Mouse (Mus musculus) frontal cortex, adult 2 months (tissue): ENCODE data around the gene Paip2b. TPM values are rescaled to one million over a fixed set of nuclear protein-coding genes. Genes with fewer than 3 reads are reported as not detected.
A peak's percentile ranks its signal among the peaks of the same experiment; 100 is the strongest.
"Not testable (repeated sequence)": the region's sequence is repeated elsewhere in the genome, so short reads cannot be mapped to it uniquely, and the experiment has no call there.

Source experiments
- DNase-seq, 2 experiments: peaks; one replicate each; pipeline ENCODE4 v3.0.0; 2022; ENCODE audit warnings: low spot score in 1 of 2; ENCODE audit errors: extremely low spot score in 1 of 2
- polyA plus RNA-seq: library from polyadenylated mRNA; depleted of rRNA; stranded (reverse); fragments of >200 nt; gene quantifications from 2 replicates; pipeline ENCODE4 v1.2.3, GENCODE M21; 2012; rRNA removed

Gene Paip2b
- 38.8 and 45.7 TPM in 2 replicates for polyA plus RNA-seq

DNA sequence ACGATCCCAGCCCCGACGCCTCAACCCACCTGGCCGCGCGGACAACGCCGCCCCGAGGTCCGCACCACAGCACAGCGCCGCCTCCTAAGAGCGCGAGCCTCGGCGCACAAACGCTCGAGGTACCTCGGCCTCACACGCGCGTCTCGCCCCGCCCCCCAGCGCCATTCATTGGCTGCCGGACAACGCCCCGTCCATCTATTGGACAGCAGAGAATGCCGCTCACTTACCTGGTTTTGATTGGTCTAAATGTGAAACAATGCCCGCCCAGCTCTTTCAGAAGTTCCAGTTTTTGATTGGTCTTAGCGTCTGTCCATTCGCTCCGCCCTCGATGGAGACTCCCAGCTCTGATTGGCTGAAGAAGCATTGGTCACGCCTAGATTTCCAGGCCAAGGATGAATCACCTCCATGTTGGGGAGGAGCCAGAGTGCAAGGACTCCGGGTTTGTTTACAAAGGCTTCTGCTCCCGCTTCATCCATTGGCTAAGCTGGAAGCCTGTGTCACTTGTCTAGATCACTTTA lies at the start of gene Paip2b:
TSS of gene Paip2b (minus strand) at position 136 of the 518 bp plus-strand sequence.
- DNase-seq: peak; percentile 99 to 100

DNA sequence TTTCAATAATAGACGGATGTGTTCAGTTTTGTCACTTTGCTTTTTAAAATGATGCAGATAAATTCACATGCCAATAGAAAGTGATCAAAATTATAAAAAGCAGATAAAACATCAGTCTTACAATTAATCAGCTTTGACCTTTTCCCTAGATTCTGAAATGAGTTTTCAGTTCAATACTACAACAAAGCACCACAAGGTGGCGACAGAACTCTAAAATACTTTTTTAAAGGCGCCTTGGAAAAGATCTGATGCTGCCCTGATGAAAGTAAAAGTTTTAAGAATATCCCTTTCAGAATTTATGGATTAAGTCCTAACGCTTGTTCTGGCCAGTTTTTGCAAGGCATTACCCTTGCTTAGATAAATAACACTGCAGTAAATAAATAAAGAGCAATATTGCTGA lies 48.3 kb upstream of the Paip2b start:
- peak in 1 of 2 experiments; percentile 85 for DNase-seq

DNA sequence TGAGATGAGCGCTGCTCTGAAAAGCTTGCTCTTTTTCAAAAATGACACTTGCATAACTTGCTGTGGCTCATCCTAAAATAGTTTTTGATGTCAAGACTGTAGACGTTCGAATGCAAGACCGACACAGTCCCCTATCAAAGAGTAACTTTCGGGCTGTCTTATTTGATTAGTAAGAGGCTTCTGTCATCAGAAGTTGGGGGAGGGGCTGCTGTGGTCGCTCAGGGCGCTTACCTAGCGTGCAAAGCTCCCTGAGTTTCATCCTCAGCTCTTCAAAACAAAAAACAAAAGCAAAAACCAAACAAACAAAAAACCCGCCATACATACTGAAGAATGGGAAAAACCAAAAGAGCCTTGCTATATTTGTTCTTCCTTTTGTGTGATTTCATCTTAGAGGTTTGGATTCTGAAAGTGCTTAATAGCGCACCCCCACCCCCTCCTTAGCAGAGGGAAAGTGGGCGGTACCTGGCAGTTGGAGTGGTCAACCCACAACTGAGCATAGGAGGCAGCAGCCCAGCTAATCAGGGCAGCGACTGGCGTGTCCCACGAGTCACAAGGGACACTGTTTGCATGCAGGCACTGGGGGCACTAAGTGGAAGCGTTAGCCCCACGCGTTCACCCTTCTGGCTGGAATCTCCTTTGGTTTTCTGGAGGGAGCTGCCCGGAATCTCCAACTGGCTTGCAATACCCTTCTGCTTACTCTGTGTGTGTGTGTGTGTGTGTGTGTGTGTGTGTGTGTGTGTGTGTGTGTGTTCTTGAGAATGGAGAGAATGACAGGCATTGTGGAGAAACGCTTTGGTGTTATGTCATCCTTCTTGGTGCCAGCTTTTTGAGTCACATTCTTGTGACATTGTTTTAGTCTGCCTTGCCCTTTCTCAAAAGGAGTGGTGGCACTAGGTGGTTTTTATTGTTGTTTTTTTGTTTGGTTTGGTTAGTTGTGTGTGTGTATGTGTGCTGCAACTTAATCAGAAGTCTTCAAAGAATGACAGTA lies 36.4 kb upstream of the Paip2b start:
- peak; percentile 25 to 52 for DNase-seq

DNA sequence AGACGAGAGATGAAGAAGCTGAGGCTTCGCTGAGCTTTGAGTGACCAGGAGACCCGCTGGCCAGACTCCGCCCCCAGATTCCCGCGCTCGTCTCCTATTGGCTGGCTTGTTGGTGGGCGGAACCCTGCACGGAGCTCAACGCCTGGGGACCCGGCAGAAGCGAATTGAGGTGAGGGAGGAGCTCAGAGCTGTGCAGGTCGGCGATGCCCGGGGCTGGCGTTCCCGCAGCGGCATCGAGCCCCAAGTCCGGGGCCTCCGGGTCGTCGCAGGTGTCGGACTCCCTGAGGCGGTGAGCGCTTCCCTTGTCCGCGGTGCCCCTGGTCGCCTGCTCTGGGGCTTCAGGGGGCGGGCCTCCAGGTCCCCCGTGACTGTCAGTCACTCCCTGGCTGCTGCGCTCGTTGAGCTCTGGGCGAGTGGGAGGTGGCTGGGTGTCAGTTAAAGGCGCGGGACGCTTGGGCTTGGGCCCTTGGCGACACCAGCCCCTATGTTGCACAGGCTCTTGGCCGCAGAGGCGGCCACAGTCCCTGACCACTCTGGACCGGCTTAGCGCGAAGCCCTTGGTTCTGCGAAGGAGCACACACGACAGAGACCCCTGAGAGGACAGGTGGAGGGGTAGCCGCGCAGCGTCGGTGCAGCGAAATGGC lies 35.5 kb upstream of the Paip2b start, which contains the start of gene Zfp638:
TSS of gene Zfp638 (plus strand) at position 156 of the 644 bp plus-strand sequence.
- peak; percentile 83 to 95 for DNase-seq

DNA sequence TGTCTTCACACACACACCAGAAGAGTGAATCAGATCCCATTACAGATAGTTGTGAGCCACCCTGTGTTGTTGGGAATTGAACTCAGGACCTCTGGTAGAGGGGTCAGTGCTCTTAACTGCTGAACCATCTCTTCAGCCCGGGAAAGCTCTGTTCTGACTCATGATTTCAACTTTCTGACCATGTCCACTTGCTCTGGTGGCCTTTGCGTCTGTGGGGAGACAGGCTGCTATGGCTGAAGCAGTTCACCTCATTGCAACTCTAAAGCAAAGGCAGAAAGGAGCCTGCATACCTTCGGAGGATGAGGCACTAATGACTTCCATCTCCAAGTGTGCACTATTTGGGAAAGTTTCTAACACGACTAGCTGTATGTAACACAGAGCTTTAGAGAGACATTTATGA lies 34.9 kb upstream of the Paip2b start:
- DNase-seq: no peak

DNA sequence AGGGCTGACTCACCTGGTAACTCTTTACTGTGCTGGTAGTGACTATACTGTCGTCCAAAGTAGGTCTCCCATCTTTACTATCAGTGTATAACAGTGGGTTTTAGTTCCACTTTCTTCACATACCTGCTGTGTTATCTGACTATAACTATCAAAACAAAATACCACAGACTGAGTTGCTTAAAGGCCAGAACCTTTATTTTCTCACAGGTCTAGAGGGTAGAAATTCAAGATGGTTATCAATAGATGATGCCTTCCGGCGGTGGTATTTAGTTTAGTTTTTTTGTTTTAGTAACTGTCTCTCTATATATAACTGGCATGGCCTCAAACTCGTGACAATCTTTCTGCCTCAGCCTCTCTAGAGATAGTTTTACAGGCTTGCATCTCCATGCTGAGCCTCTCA lies 32.0 kb upstream of the Paip2b start:
- DNase-seq: no peak

DNA sequence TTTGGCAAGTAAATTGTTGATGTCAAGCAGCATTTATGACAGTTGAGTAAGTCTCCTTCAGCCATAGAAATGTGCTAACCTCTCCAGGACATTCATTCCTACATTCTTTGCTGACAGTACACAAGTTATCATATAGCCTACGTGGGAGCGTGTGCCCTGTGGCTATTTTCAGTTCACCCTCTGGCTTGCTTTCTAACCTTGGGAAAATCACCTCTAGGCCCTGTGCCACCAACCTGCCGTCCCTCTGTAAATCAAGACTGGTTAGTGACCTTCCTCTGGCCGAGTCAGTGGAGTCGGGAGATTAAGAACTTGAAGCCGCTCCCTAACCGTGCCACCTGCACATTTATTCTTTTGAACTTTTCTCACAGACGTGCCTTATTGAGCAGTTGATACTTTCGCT lies 28.5 kb upstream of the Paip2b start:
- no peak for DNase-seq

DNA sequence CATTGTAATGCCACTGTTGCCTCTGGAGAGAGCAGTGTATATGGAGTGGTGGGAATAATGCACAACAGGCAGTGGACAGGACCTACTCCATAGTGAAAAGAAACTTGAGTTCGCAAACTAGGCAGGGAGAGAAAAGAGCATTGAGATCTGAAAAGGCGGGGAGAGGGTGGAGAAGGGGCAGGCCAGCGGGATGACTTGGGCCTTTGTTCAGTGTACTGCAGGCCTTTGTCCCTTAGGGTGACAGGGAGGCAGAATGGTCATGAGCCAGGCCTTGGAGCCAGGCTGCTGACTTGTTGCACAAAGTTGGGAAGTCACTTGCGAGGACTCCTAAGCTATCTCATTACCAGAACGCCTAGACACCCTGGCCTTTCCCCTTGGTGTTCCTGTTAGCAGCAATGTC lies 25.9 kb upstream of the Paip2b start:
- DNase-seq: peak in 1 of 2 experiments; percentile 9

DNA sequence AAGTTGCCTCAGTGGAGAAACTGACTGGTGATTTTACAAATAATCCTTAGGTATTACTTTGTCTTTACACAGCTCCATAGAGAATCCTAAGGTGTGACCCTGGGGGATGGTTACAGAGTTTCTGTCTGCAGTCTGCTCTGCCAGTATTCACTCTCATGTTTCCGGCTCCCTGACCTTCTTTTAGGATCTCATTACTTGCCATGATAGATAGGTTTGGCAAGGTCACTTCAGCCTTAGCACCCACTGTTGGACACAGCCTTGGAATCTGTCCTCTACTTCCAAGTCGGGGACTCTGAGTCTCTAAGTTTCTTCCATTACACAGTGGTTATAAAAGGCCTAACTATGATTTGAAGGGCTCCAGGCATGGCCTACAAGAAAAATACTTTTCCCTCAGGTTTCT lies 17.9 kb upstream of the Paip2b start:
- no peak for DNase-seq

DNA sequence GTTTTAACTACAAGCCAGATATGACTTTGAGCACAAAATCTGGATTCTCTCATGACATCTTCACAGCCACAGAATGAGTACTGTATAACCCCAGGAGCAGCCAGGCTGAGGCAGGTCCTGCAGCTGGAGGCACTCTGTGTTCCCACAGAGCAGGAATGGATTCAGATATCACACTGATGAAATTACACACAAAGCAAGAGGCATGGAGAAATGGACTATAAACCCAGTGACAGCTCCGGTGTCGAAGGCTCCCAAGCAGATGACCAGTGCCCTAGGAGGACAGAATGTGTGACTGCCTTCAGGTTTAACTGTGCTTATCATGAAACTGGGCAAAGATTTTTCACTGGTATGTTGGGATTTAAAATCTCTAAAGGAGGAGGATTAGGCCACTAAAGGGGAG lies 14.6 kb upstream of the Paip2b start:
- DNase-seq: no peak

DNA sequence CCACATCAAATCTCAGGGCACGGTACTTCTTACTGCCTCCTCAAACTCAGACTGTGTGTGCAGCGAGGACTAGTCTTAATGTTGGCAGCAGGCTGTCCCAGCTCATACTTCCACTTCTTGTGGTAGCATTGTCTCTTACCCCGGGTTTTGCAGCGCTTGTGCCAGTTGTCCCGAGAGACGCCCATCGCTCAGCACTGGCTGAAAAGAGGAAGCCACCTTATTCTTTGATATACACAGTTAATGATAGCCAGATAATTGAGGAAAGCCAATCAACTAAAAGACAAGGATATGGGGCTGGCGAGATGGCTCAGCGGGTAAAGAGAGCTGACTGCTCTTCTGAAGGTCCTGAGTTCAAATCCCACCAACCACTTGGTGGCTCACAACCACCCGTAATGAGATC lies 13.4 kb upstream of the Paip2b start:
- DNase-seq: no peak

DNA sequence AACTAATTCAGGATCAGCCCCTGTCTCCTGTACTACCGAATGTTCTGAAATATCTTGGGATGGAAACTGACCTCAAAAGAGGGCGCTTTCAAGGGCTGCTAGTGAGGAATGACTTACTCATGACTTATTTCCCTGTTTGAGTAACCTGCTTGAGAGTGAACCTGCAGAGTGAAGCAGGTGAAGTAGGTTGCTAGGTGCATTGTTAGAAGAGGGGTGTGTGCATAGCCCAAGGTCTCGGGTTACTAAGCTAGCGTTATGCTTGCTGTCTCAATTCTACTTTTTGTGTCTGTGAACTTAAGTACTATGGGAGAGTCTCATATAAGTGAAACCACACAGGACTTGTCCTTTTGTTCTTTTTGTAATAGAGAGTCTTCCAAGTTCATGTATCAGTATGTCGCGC lies 8.5 kb upstream of the Paip2b start:
- no peak for DNase-seq

DNA sequence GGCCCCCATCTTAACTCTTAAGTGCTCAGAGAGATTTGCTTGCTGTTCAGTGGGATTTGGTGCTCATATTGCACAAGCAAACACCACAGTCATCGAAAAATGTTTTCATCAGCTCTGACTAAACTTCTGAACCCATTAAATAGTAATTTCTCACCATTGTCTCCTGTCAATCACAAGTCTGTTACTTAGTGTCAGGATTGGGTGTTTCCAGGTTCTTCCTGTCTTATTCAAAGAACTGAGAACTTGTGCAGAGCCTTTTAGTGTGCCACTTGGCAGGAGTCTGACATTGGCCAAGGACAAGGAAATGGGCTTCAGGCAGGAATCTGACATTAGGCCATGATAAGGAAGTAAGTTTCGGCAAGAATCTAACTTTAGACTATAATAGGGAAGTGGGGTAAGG lies 6.5 kb upstream of the Paip2b start:
- DNase-seq: no peak

DNA sequence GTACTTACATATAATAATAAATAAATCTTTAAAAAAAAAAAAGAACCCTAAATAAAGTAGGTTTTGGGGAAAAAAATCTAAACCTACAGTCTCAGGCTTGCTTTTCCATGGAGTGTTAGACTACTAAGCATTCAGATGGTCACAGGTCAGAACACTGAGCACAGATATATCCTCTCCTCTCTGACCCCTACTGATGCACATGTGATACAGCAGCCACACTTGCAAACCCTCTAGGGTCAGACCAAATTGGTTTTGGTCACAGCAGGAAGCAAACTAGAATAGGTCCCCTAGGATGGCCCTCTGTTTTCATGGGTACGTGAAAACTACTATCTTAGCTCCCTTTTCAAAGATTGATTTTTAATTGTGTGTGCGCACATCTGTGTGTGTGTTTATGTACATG lies 5.3 kb upstream of the Paip2b start:
- no peak for DNase-seq

DNA sequence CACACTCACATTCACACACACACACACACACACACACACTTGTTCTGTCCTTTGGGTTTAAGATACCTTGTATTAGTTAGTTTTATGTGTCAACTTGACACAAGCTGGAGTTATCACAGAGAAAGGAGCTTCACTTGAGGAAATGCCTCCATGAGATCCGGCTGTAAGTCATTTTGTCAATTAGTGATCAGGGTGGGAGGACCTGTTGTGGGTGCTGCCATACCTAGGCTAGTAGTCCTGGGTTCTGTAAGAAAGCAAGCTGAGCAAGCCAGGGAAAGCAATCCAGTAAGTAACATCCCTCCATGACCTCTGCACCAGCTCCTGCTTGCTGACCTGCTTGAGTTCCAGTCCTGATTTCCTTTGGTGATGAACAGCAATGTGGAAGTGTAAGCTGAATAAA lies 852 bp upstream of the Paip2b start:
- DNase-seq: not testable (repeated sequence)

DNA sequence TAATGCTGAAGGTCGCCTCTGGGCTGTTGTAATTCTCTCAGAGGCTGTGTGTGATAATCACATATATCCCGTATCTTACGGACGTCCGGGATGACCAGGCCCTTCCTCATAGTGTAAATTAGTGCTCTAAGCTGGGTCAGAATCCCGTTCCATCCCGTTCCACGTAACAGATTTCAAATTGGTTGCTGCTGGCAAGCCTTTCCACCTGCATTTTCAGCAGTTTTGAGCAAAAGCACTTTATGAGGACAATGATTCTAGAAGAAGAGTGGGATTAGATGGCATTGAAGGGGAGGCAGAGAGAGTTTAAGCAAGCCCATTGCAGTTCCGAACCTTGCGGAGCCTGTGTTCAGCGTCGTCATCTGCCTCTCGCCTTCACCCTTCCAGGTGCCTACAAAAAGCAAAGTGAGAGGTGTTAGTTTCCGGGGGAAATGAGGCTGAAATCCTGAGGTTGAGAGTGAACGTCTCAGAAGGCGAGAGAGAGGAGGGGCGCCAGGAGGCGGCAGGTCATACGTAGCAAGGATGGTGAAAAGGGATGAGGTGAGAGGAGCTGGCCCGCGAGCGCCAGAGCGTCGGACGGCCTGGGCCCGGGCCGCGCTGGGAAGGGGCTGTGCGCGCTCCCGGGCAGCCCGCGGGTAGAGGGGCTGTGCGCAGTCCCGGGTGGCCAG lies 468 bp downstream of the Paip2b start:
- DNase-seq: peak in 1 of 2 experiments; percentile 49

DNA sequence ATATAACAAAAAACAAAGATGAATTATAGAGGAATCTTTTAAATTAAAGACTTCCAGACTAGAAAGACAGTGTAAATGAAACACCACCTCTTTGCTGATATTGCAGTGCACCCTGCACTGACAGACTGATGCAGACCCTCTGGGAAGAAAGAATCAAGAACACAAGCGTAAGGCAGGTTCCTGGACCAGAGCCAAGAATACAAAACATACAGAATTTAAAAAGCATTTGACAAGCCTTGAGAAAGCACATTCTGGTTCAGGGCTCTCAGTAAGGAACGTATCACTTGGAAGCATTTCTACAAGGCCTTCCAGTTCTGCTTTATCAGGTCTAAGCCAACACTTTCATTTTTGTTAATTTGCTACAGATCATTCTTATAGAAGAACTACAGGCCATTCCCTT lies 9.7 kb downstream of the Paip2b start:
- no peak for DNase-seq

DNA sequence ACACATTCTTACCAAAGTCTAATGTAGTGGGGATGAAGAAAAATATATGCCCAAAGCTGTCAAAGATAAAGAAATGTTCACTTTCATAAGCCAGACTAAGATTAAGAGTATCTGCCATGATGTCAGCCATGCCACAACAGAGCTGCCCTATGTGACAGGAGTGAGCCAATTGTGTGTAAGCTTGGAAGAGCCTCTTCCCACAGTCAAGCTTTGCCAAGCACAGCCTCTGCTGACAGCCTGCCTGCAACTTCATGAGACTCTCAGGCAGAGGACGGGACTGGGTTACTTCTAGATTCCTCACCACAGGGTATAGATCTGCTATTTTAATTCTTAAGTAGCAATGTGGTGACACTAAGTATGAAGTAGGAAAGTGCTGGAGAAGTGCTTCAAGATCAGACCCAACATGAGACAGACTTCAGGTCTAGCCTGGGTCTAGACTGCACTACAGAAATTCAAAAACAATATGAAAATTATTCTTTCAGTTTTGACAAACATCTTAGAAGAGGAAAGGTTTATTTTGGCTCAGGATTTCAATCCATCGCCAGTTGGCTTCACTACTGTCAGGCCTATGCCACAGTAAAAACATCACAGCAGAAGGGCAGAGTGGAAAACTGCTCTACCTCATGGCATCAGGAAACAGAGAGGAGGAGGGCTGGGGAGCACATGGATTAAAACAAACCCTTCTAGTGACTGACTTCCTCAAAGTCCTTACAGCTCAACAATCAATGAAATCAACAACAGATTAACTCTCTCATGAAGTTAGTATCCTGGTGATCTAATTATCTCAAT lies 10.6 kb downstream of the Paip2b start:
- no peak for DNase-seq

DNA sequence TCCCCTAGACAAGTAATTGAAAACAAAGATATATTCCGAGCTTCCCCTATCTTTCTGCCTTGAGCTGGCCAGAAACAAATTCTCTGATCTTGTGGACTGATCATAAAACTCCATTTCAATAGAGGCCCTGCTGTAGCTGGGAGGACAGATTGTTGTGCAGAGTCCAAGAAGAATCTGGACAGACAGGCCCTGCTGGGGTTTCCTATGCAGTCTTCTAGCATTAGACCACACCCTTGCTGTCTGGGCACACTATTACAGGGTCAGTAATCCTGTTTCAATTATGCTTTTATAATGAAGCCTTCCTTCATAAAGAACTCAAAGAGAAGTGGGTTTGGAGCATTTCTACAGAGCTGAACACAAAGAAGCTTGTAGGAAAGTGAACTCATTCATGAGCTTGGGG lies 12.5 kb downstream of the Paip2b start:
- no peak for DNase-seq

DNA sequence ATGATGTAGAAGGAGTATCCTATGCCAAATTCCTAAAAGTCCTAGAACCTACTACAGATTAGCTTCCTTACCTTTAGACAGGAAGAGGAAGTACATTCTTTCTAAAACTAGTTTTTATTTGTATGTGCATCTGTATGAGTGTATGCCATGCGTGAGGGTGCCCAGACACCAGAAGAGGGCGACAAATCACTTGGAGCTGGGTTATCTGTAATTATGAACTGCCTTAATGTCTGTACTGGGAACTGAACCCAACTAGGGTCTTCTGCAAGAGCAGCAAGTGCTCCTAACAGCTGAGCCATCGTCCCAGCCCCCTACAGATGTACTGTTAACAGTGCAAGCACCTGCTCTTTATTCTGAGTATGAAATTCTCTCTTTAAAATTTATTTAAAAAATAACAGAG lies 15.7 kb downstream of the Paip2b start:
- no peak for DNase-seq
